Mouse (Mus musculus) liver, adult 2 months (tissue): ENCODE measurements around the gene Doc2g.

Experiments used
- CTCF ChIP-seq: fragments of 200-500 bp; IDR thresholded peaks from 2 replicates; pipeline ENCODE4 v1.5.1; 2011; ENCODE audit warnings: low read depth, low read length, control low read depth
- POLR2A ChIP-seq: fragments of 200-500 bp; IDR thresholded peaks from 2 replicates; pipeline ENCODE4 v1.6.1; 2011; ENCODE audit warnings: low read length, control low read depth; ENCODE audit not compliant: insufficient read depth; ENCODE audit errors: extremely low read depth

- no peak for TF ChIP-seq CTCF
- TF ChIP-seq POLR2A = no peak
Measured at GRCm38 (mm10) chr19:4046866-4047254, 43.7 kb downstream of the Doc2g start.
